Mouse (Mus musculus): ENCODE data around the gene Il18r1. TPM values are rescaled to one million over a fixed set of nuclear protein-coding genes. Genes with fewer than 3 reads are reported as not detected.

Il18r1 gene
- not detected in 2 replicates for total RNA-seq (2014; rRNA removed)
- polyA plus RNA-seq (2015; fragmentation: Nextera tagmentation; extraction: Ambion mirVana) = 0.05 TPM in 1 of 2 replicates, not detected in the other

GRCm38 (mm10) chr1:40465477-40466430, at the start of gene Il18r1:
Gene Il18r1, plus strand, starts transcription at chr1:40465552.
- 0 out of 2 replicates have a peak, but pooled peaks have one; percentile 7 for TF ChIP-seq CTCF (IDR thresholded peaks at IDR 0.05)
- Histone ChIP-seq H3K4me1 (ENCODE audit: insufficient read depth, low read length) (no peaks in the 10 kb centered on the region), H3K4me3 (ENCODE audit: low read depth, low read length) (no peak within 1 kb of the TSS), H3K36me3 (ENCODE audit: insufficient read depth, low read length) (no peaks in the 10 kb centered on the region), H3K27ac (ENCODE audit: low read depth, low read length) (no peak within 1 kb of the TSS), H3K9me3 (ENCODE audit: low read length) (no peaks in the 10 kb centered on the region), H3K4me2 (ENCODE audit: low read depth, low read length, poor library complexity, severe bottlenecking) (no peak within 1 kb of the TSS), H3K27me3 (ENCODE audit: insufficient read depth, low read length) (no peaks in the 10 kb centered on the region), H3K9ac (replicated peaks; ENCODE audit: low read length, poor library complexity, severe bottlenecking) (no peak within 1 kb of the TSS)
- DNase-seq (ENCODE audit: low spot score) (no peak), ATAC-seq (ENCODE audit: low FRiP score) (no peak)
- 47% methylated on average over 20 of the region's 20 CpGs for WGBS

GRCm38 (mm10) chr1:40417034-40417433, 48.3 kb upstream of the Il18r1 start:
- H3K9ac ChIP-seq (replicated peaks; ENCODE audit: low read length, poor library complexity, severe bottlenecking) = no peak overlapping the region
- no peak for TF ChIP-seq CTCF (IDR thresholded peaks at IDR 0.05)
- DNase-seq (ENCODE audit: low spot score) (no peak), ATAC-seq (ENCODE audit: low FRiP score) (no peak)
- H3K27ac ChIP-seq (ENCODE audit: low read depth, low read length) = no peak overlapping the region
- WGBS = 94% methylated on average over 2 of the region's 2 CpGs
- no peaks in the 10 kb centered on the region for H3K36me3 ChIP-seq (ENCODE audit: insufficient read depth, low read length)
- no peaks in the 10 kb centered on the region for H3K27me3 ChIP-seq (ENCODE audit: insufficient read depth, low read length)
- H3K4me2 ChIP-seq (ENCODE audit: low read depth, low read length, poor library complexity, severe bottlenecking) = no peak overlapping the region
- no peaks in the 10 kb centered on the region for H3K4me1 ChIP-seq (ENCODE audit: insufficient read depth, low read length)
- H3K4me3 ChIP-seq (ENCODE audit: low read depth, low read length) = no peak overlapping the region
- no peaks in the 10 kb centered on the region for H3K9me3 ChIP-seq (ENCODE audit: low read length)

- TF ChIP-seq CTCF (IDR thresholded peaks at IDR 0.05) = no peak
- H3K4me1 ChIP-seq (ENCODE audit: insufficient read depth, low read length) = no peaks in the 10 kb centered on the region
- no peaks in the 10 kb centered on the region for H3K36me3 ChIP-seq (ENCODE audit: insufficient read depth, low read length)
- ATAC-seq (ENCODE audit: low FRiP score) (no peak), DNase-seq (ENCODE audit: low spot score) (no peak)
- H3K9me3 ChIP-seq (ENCODE audit: low read length) = no peaks in the 10 kb centered on the region
- no peaks in the 10 kb centered on the region for H3K27me3 ChIP-seq (ENCODE audit: insufficient read depth, low read length)
- no peak overlapping the region for H3K4me2 ChIP-seq (ENCODE audit: low read depth, low read length, poor library complexity, severe bottlenecking)
- 84% methylated on average over 5 of the region's 5 CpGs for WGBS
- H3K9ac ChIP-seq (replicated peaks; ENCODE audit: low read length, poor library complexity, severe bottlenecking) = no peak overlapping the region
- H3K4me3 ChIP-seq (ENCODE audit: low read depth, low read length) = no peak overlapping the region
- no peak overlapping the region for H3K27ac ChIP-seq (ENCODE audit: low read depth, low read length)
These were observed 46.8 kb upstream of the Il18r1 start for GRCm38 (mm10) chr1:40418512-40418911.

- H3K4me2 ChIP-seq (ENCODE audit: low read depth, low read length, poor library complexity, severe bottlenecking) = no peak overlapping the region
- H3K4me3 ChIP-seq (ENCODE audit: low read depth, low read length) = no peak overlapping the region
- H3K9ac ChIP-seq (replicated peaks; ENCODE audit: low read length, poor library complexity, severe bottlenecking) = no peak overlapping the region
- H3K4me1 ChIP-seq (ENCODE audit: insufficient read depth, low read length) = no peaks in the 10 kb centered on the region
- H3K36me3 ChIP-seq (ENCODE audit: insufficient read depth, low read length) = no peaks in the 10 kb centered on the region
- no peak overlapping the region for H3K27ac ChIP-seq (ENCODE audit: low read depth, low read length)
- WGBS = 83% methylated on average over 6 of the region's 6 CpGs
- DNase-seq (ENCODE audit: low spot score) (no peak), ATAC-seq (ENCODE audit: low FRiP score) (no peak)
- no peaks in the 10 kb centered on the region for H3K9me3 ChIP-seq (ENCODE audit: low read length)
- no peaks in the 10 kb centered on the region for H3K27me3 ChIP-seq (ENCODE audit: insufficient read depth, low read length)
- no peak for TF ChIP-seq CTCF (IDR thresholded peaks at IDR 0.05)
These were observed 41.5 kb upstream of the Il18r1 start for GRCm38 (mm10) chr1:40423892-40424291.

GRCm38 (mm10) chr1:40427270-40427669, 38.1 kb upstream of the Il18r1 start:
- DNase-seq (ENCODE audit: low spot score) (no peak), ATAC-seq (ENCODE audit: low FRiP score) (no peak)
- no peak overlapping the region for H3K4me2 ChIP-seq (ENCODE audit: low read depth, low read length, poor library complexity, severe bottlenecking)
- H3K9me3 ChIP-seq (ENCODE audit: low read length) = no peaks in the 10 kb centered on the region
- TF ChIP-seq CTCF (IDR thresholded peaks at IDR 0.05) = no peak
- H3K9ac ChIP-seq (replicated peaks; ENCODE audit: low read length, poor library complexity, severe bottlenecking) = no peak overlapping the region
- 96% methylated on average over 9 of the region's 9 CpGs for WGBS
- H3K4me3 ChIP-seq (ENCODE audit: low read depth, low read length) = no peak overlapping the region
- H3K4me1 ChIP-seq (ENCODE audit: insufficient read depth, low read length) = no peaks in the 10 kb centered on the region
- no peaks in the 10 kb centered on the region for H3K36me3 ChIP-seq (ENCODE audit: insufficient read depth, low read length)
- H3K27ac ChIP-seq (ENCODE audit: low read depth, low read length) = no peak overlapping the region
- H3K27me3 ChIP-seq (ENCODE audit: insufficient read depth, low read length) = no peaks in the 10 kb centered on the region

- H3K27me3 ChIP-seq (ENCODE audit: insufficient read depth, low read length) = no peaks in the 10 kb centered on the region
- H3K9me3 ChIP-seq (ENCODE audit: low read length) = no peaks in the 10 kb centered on the region
- no peak overlapping the region for H3K27ac ChIP-seq (ENCODE audit: low read depth, low read length)
- no peak for TF ChIP-seq CTCF (IDR thresholded peaks at IDR 0.05)
- H3K9ac ChIP-seq (replicated peaks; ENCODE audit: low read length, poor library complexity, severe bottlenecking) = no peak overlapping the region
- no peak overlapping the region for H3K4me3 ChIP-seq (ENCODE audit: low read depth, low read length)
- ATAC-seq (ENCODE audit: low FRiP score) (no peak), DNase-seq (ENCODE audit: low spot score) (no peak)
- 98% methylated on average over 1 of the region's 1 CpGs for WGBS
- H3K4me1 ChIP-seq (ENCODE audit: insufficient read depth, low read length) = no peaks in the 10 kb centered on the region
- H3K4me2 ChIP-seq (ENCODE audit: low read depth, low read length, poor library complexity, severe bottlenecking) = no peak overlapping the region
- no peaks in the 10 kb centered on the region for H3K36me3 ChIP-seq (ENCODE audit: insufficient read depth, low read length)
These were observed 37.5 kb upstream of the Il18r1 start for GRCm38 (mm10) chr1:40427901-40428300.
